Mouse (Mus musculus): ENCODE data around the gene Arid3a.

Arid3a gene

DNA sequence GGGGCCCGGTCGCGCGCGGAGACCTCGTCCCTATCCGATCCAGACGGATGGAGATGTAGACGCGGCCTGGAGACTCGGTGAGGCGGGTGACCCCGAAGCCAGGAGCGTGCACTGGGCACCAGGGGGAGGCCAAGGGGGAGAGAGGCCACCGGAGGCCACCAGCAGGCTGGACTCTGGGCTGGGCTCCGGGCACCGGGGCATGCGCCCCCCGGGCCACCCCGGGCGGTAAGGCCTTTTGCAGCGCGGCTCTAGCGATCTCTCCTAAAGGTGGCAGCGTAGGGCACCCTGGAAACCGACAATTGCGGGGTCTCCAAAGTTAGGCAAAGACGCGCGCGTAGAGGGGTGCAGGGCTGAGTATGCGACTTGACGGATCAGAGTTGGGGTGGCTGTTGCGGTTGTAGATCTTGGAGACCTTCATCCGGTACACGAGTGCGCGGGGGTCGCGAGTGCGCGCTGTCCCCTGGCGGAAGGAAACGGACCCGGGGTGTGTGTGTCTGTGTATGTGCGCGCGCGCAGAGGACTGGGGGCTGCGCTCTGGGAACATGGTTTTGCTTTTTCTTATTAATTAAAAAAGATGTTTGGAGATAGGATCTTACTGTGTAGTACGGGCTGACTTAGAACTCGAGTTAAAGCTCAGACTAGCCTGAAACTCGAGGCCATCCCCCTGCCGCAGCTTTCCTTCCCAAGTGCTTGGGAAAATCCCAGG is 634 bp downstream of the Arid3a start:
- peak; percentile 33 to 58 for DNase-seq (ENCODE audit: low spot score in 2 of 2)

DNA sequence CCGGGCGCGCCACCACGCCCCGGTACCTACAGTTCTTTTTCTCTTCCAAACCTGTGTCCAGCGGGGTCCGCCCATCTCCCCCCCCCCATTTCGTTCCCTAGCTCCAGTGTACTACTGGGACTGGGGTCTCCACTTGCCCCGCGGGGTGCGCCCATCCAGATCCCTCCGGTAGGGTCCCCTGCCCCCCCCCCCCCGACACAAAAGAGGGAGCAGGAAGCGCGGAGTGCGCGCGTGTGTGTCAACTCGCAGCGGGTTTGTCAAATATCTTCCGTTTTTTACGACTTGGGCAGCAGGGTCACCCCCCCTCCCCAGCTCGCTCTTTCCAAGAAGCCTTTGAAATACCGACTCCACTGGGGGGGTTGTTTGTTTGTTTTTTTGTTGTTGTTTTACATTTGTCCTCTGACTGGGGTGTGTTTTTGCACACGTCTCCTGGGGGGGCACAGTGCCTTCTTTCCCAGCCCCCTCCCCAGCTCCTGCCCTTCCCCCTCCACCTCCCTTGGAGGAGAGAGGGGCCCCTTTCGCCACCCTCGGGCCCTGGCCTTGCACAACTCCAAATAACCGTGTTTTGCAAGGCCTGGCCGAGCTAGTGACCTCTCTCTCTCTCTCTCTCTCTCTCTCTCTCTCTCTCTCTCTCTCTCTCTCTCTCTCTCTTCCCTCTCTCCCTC is 1.3 kb downstream of the Arid3a start:
- no peak for DNase-seq (ENCODE audit: low spot score in 2 of 2)

DNA sequence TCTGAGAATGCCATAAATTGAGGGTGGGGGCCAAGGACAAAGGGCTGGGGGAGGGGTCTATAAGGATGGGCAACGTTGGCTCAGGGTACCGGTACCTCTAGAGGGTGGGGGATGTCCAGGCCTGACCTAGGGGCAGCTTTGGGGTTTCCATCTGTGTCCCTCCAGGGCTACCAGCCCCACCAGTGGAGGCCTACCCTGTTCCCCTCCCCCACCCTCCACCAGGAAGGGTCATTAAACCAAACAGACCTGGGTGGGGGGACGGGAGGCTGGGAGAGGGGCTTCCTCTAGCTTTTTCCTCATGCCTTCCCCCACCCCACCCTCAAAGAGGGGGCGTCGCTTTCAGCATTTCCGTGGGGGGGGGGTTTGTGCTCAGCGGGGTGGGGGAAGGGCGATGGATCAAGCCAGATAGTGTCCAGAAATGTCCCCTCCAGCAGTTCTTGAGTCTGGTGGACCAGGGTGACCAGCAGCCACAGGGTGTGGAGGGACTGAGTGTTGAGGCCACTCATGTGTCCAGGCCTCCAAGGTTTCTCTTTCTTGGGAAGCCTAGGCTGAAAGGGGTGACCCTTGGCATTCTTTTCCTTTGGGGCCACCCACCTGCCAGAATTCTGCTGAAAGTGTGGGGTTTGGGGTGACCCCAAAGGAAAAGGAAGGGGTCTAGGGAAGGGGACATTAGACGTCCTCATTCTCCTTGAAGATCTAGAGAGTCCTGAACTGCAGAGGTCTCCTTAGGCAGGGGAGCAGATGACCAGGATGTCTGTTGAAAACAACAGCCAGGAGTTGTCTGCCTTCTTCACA is 2.3 kb downstream of the Arid3a start:
- DNase-seq (ENCODE audit: low spot score in 2 of 2): no peak

DNA sequence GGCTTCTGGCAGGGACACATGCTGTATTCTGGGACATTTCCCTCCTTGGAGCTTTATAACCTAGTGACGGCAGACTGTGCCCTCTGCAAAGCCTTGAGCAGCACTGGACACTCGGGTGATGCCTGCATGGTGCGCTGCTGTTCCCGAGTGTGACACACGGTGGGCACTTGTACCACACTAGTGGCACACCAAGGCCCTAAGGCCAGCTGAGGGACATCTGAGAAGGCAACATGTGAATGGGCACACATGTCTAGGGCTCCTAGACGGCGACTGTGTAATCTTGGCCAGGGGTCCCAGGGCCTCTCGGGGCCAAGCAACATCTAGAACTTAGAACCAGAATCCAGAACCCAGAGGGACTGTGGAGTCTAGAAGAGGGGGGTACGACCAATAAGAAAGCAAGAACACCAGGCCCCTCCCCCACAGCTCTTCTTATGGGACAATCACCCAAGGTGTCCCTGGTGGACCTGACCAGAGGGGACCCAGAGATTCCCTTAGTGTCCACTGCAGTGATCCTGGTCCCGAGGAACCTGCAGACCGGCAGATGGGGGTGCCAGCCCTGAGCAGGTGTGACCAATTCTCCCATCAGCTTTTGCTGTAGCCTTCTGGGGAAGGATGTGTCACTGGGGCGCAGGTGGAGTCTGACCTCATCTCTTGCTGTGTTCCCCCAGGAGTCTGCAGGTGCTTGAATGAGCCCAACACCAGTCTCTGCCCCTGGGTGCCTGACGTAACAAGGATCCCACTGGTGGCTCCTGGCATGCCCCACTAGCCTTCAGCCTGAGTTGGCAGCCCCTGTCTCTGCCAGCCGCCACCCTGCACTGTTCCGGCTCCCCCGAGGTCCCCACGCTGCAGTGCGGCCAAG is 3.4 kb downstream of the Arid3a start:
- no peak for DNase-seq (ENCODE audit: low spot score in 2 of 2)

DNA sequence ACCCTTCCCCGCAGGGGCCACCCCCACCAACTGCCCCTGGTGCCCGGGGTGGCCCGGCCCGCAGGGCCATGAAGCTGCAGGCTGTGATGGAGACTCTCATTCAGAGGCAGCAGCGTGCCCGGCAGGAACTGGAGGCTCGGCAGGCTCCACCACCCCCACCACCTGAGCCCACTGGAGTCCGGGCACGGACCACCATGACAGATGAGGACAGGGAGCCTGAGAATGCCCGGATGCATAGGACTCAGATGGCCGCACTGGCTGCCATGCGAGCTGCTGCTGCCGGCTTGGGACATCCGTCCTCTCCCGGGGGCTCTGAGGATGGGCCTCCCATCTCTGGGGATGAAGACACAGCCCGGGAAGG is 4.0 kb downstream of the Arid3a start:
- no peak for DNase-seq (ENCODE audit: low spot score in 2 of 2)

DNA sequence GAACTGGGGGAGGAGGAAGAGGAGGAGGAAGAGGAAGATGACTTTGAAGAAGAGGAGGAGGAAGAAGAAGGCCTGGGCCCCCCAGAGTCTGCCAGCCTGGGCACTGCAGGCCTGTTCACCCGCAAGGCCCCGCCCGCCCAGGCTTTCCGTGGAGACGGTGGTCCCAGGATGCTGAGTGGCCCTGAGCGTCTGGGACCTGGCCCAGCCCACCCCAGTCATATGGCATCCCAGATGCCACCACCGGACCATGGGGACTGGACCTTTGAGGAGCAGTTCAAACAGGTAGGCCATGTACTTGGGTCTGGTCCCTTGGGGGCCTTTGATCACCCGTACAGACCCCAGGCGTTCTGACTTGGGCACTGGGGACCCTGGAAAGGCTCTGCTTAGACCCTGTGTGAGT is 5.0 kb downstream of the Arid3a start:
- DNase-seq (ENCODE audit: low spot score in 2 of 2): no peak

DNA sequence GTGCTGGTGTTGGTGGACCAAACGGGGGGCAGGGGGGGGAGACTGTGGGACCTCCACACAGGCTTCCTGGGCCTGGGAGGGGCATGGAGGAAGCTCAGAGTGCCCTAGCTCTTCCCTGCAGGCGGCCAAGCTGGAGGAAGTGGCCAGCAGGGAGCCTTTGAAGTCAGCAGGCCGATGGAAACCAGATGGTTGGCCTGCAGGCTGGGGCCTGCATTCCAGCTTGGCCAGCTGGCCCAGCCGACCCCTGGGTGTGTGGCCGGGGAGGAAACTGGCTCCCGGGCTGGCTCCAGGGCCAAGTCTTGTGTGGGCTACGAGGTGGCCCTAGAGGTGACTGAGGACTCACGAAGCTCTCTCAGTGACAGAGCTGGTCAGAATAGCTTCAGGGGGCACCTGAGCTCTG is 5.9 kb downstream of the Arid3a start:
- no peak for DNase-seq (ENCODE audit: low spot score in 2 of 2)

DNA sequence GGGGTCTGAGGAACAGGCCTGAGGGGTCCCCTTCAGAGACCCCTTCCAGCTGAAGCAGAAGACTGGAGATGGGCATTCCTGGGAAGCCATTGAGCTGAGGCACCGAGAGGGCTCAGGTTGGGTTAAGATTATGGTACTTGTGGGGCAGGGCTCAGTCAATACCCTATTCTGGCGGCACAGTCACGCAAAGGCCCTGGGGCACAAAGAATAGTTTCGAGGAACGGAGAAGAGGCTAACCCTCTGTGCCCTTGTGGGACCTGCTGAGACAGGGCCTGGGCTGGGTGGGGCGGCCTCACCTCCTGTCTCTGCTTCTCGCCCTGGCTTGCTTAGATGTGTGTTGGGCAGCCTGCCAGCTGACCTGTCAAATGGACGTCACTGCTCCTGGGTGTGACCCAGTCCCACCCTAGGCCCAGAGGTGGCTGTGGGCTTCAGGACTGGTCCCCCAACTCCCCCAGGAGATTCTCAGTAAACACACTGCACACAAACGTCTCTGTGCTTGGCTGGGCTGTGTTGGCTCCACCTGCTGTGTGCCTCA is 6.4 kb downstream of the Arid3a start:
- DNase-seq (ENCODE audit: low spot score in 2 of 2): no peak

DNA sequence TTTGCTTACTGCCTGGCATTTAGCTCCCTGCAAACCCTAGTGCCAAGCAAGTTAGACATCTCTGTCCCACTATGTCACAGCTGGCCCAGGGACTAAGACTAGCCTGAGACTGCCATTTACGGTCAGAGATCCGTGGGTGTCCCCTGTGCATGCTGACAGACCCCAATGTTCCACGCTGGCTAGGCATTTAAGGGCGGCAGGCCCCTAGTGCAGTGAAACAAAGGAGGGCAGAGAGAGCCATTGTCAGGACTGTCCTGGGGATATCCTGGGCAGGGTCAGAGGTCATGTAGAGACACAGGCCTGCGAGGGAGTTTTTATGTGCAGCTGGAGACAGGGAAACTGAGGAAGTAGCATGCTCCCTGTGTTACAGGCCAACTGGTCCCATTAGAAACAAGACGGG is 7.0 kb downstream of the Arid3a start:
- no peak for DNase-seq (ENCODE audit: low spot score in 2 of 2)

DNA sequence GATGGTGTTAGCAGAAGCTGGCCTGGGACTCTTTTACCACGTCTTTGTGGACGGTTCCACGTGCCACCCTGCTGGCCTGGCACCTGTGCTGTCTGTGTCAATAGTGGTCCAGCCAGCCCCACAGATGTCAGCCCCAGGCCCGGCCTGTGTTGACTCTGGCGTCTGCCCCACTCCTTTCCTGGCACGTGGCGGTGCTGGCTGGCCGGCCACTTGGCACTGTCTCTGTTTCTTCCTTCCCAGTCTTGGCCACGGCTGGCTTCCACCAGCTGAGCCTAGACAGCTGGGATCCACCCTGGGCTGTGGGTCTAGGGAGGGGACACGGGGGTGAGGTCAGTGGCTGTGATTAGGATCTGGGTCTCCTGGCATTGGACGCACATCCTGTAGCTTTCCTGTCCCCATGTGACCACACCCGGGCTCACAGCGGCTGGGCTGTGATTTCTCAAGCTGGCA is 7.5 kb downstream of the Arid3a start:
- DNase-seq (ENCODE audit: low spot score in 2 of 2): no peak

DNA sequence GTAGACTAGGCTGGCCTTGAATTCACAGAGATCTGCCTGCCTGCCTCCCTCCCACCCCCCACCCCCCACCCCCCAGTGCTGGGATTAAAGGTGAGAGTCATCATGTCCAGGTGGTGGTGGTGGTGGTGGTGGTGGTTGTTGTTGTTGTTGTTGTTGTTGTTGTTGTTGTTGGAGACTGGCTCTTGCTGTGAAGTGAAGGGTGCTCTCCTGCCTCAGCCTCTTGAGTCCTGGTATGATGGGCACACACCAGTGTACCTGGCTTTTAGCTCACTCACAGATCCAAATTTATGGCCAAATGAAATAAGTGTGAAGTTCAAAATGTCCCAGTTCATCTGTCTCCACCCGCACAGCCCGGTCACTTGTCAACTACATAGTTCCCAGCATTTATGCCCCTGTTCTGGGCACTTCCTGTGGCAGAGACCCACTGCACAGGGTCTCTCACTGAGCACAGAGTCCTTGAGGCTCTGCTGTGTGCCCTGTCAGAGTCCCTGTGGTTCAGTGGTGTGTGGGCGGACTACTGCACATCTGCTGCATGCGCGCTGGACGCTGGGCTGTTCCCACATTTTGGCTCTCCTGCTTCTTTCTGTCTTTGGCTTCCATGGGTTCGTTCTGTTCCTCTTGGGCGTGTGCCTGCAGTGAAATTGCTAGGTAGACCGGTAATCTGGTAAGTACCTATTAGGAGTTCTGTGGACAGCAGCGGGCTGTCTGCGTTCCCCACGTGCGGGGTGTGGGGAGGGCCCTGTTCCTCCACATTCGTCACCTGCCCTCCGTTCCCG is 8.1 kb downstream of the Arid3a start:
- no peak for DNase-seq (ENCODE audit: low spot score in 2 of 2)

DNA sequence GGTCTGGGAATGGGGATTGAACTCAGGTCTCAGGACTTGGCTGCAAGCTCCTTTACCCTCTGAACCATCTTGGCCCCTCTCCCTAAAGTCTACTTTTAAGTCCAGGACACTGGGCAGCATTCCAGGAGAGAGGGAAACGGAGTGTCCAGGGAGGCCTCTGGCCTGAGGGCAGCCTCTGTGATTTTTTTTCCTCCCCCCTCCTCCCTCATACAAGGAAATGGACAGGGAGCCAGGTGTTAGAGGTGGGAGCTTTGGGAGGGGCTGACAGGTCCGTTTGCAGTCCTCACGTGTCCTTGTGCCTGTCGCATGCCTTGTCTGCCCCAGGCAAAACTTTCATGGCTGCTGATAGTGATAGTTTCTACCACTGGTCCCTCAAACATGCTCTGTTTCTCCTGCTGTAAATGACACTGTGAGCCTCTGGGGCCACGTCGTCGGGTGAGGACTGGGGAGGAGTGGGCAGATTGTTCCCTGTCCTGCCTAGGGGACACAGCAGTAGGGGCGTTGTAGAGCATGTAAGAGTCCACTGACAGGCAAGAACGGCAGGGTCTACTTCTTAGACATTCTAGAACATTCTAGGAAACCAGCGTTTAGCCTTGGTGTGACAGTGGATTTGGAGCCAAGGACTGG is 9.6 kb downstream of the Arid3a start:
- DNase-seq (ENCODE audit: low spot score in 2 of 2): no peak

DNA sequence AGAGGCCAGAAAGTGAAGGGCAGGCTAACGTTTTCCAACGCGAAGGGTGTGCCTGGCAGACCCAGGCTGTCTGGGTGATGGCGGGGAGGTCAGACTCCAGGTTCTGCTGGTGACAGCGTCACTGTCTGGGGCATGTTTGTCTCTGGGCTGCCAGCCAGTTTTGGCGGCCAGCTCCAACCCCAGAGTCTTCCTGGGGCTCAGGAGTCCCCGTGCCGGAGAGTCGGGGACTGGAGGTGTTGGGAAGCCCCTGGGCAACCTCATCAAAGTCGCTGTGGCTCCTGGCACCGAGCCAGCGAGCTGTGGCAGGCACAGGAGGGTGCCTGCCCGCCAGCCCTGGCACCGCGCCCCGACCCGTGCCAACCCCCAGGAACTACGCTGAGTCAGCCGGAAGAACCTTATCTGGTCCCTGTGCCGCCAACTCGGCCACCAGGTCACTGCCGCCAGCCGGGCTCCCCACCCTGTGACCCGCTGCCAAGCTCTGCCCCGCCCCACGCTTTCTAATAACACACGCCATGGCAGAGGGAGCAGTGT is 10.1 kb downstream of the Arid3a start:
- DNase-seq (ENCODE audit: low spot score in 2 of 2): peak; percentile 82 to 84

DNA sequence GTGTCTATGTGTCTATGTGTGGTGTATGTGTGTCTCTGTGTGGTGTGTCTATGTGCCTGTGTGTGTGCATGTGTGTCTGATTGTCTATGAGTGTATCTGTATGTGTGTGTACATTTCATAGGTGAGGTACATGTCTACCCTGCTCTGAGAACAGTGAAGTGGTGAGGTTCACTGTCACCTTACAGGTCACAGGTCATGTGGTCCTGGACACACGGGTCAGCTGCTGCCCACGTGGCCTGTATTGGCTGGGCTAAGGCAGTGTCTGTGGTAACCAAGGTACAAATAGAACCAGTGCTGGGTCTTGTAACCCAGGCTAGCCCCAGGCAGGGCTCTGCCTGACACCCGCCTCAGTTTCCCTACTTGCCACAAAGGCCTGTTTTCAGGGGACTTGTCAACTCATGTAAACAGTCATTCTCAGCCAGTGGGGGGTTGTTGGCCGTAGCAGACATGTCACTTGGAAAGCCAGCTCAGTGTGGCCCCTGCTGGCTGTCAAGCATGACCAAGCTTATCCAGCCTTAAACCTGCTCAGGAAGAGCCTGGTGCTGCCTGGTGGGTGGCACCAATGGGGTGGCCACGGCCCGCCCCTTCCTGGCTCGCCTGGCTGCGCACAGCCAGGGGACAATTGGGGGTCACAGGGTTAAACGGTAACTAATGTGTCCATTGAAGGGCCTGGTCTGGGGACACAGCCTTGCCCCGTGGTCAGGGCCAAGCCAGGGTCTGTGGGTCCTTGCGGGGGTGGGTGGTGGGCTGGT is 11.1 kb downstream of the Arid3a start:
- no peak for DNase-seq (ENCODE audit: low spot score in 2 of 2)

DNA sequence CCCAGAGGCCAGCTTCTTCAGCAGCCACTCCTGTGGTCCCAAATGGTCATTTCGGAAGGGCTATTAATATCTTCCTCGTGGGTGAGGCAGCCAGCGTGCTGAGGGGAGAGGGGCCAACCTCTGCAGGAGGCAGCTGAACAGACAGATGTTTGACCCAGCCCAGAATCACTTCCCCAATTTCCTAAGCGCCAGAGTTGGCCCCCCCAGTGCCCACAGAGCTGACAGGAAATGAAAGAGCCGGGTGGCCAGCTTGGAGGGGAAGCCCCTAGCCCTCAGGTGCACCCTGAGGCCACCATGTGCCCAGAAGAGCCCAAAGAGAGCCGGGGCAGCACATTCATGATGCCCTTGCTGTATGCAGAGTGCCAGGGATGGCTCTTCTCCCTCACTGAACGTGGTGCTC is 13.9 kb downstream of the Arid3a start:
- DNase-seq (ENCODE audit: low spot score in 2 of 2): peak; percentile 55 to 69

DNA sequence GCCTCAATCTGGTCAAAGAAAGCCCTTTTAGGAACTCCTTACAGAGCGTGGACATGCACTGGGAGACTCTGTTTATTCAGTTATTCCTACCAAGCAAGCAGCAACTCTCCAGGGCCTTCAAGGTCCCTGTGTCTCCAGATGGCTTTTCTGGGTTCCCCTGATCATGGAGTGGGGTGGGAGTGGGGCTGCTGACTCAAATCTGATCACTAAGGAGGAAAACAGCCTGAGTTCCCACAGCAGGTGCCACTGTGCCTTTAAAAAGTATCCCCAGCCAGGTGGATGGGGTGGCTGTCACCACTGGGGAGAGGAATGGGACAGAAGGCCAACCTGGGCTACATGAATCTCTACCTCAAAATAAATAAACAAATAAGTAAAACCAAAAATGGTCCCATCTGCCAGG is 16.1 kb downstream of the Arid3a start:
- no peak for DNase-seq (ENCODE audit: low spot score in 2 of 2)

DNA sequence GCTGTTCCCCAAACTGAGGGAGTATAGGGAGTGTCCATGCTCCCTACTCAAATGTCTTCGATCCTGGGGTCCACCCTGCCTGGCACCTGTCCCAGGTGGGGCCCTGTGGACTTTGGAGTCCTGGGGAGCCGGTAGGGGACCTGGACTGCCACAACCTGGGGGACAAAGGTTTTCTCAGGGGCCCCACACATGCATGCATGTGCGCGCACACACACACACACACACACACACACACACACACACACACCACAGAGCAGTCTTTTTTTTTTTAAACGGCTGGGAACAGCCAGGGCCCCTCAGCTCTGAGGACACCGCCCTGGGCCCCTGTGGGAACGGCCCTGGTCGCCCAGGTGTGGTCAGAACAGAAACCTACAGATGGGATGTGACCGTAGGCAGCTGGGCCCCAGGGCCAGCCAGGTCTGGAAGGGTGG is 16.6 kb downstream of the Arid3a start:
- DNase-seq (ENCODE audit: low spot score in 2 of 2): no peak

DNA sequence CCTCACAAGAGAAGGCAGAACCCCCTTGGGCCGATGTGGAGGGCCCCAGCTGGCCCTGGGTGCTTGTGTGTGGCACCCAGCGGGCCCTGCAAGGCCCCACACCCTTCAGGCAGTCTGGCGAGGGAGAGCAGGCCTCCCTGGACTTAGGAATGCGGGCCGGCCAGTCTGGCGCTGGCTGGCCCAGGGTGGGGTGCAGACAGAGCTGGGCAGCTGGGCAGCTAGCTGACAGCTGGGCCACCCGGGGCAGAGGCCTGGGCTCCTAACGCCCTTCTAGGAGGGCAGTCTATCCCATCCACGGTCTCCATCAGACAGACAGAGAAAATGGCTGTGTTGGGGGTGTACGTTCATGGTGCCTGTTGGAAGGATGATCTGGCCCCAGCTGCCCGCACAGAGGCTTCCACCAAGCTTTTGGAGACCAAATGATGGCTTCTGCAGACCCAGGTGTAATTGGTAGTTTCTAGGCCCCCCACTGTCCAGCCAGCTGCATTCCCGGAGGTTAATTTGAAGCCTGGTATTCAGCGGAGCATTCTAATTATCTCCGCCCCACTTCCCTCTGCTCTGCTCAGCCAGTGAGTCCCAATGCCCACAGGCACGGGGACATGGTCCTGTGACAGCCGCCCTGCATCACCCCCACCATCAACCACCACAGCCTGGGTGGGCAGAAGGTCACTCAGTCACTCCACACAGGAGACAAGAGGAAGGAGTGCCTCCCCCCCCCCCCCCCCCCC is 18.8 kb downstream of the Arid3a start:
- no peak for DNase-seq (ENCODE audit: low spot score in 2 of 2)
